Mouse (Mus musculus) frontal cortex, postnatal 10 days (tissue): ENCODE data around the gene Ttc9.

Experiments
- DNase-seq, 2 experiments: peaks; one replicate each; pipeline ENCODE4 v3.0.0; 2022; ENCODE audit warnings: low spot score in 2 of 2, mixed read lengths in 1 of 2

Gene Ttc9

GRCm38 (mm10) chr12:81657321-81657720 is 26.3 kb downstream of the Ttc9 start:
- DNase-seq = no peak

GRCm38 (mm10) chr12:81658086-81658485 is 27.0 kb downstream of the Ttc9 start:
- no peak for DNase-seq

GRCm38 (mm10) chr12:81662076-81662475 is 31.0 kb downstream of the Ttc9 start:
- no peak for DNase-seq

- no peak for DNase-seq
Measured at GRCm38 (mm10) chr12:81663116-81663515, 32.1 kb downstream of the Ttc9 start.

GRCm38 (mm10) chr12:81663906-81664305 is 32.9 kb downstream of the Ttc9 start:
- no peak for DNase-seq

GRCm38 (mm10) chr12:81668406-81668805 is 37.4 kb downstream of the Ttc9 start:
- no peak for DNase-seq

GRCm38 (mm10) chr12:81675557-81675956 is 44.5 kb downstream of the Ttc9 start:
- DNase-seq = no peak

- DNase-seq = no peak
Measured at GRCm38 (mm10) chr12:81679807-81680529, 48.9 kb downstream of the Ttc9 start.

- no peak for DNase-seq
Measured at GRCm38 (mm10) chr12:81683395-81683794, 52.3 kb downstream of the Ttc9 start.

GRCm38 (mm10) chr12:81684096-81684495 is 53.0 kb downstream of the Ttc9 start:
- DNase-seq = no peak

GRCm38 (mm10) chr12:81685981-81686380 is 54.9 kb downstream of the Ttc9 start:
- DNase-seq = no peak

GRCm38 (mm10) chr12:81686406-81687117 is 55.5 kb downstream of the Ttc9 start:
- DNase-seq = no peak

GRCm38 (mm10) chr12:81687873-81688272 is 56.8 kb downstream of the Ttc9 start:
- no peak for DNase-seq

GRCm38 (mm10) chr12:81688537-81688936 is 57.5 kb downstream of the Ttc9 start:
- DNase-seq = no peak

GRCm38 (mm10) chr12:81689505-81690056 is 58.5 kb downstream of the Ttc9 start:
- no peak for DNase-seq

GRCm38 (mm10) chr12:81690111-81690510 is 59.1 kb downstream of the Ttc9 start:
- no peak for DNase-seq

- no peak for DNase-seq
Measured at GRCm38 (mm10) chr12:81690751-81691150, 59.7 kb downstream of the Ttc9 start.

GRCm38 (mm10) chr12:81691177-81691730 is 60.2 kb downstream of the Ttc9 start:
- no peak for DNase-seq

- DNase-seq = no peak
Measured at GRCm38 (mm10) chr12:81698011-81698410, 67.0 kb downstream of the Ttc9 start.

GRCm38 (mm10) chr12:81702903-81703302 is 71.9 kb downstream of the Ttc9 start:
- DNase-seq = no peak

- DNase-seq = no peak
Measured at GRCm38 (mm10) chr12:81712618-81713017, 81.6 kb downstream of the Ttc9 start.
